Mouse (Mus musculus): Measurements from ENCODE around the gene Olfr155. TPM values are rescaled to one million over a fixed set of nuclear protein-coding genes. Genes with fewer than 3 reads are reported as not detected.

The Olfr155 gene
- not detected for total RNA-seq (2022)

DNA sequence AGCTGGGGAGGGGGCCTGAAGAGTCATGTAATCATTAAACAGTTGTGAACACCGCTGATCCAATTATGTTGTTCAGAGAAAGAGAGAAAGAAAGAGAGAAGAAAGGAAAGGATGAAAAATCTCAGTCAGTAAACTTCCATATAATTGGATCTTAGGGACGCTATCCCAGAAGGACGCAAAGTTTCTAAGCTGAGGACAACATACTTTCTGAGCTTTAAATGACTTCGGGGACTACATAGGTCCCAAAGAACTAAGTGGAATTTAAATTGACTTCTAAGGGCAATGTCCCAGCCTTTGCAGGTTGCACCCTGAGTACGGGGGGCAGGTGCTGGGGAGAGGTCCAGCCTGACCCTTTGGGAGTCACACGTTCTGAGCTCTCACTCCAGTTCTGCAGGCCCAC, at the start of gene Olfr155:
TSS of gene Olfr155 (plus strand) at position 301 of the 400 bp plus-strand sequence.
- DNase-seq (ENCODE audit: low spot score in 2 of 2): no peak

- peak in 1 of 2 experiments; percentile 8 for DNase-seq (ENCODE audit: low spot score in 2 of 2)
Measured at GRCm38 (mm10) chr4:43822896-43823550, 28.3 kb upstream of the Olfr155 start.

DNA sequence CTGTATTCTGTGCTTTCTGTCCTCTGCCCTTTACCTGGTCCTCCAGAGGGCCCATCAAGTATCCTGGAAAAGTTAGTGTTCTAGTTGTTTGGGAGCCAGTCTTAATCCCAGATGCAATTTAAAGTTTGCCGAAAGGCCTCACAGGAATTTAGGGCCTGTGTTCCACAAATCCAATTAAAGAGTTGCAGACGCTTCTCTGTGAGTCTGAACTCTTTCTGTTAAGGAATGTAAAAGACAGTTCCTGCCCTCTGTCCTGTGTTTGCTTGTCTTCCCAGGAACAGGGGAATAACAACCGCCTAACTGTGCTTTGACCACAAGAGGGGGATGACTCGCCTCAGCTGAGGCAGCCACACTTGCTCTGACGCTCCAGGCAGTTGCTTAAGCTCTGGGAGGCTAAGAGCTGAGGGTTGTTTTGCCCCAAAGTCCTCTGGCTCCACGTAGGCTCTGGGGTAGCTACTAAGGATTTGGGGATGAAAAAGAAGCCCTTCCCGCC, 27.5 kb upstream of the Olfr155 start, which contains the start of gene Olfr156:
TSS of gene Olfr156 (minus strand) at position 51 of the 493 bp plus-strand sequence.
- no peak for DNase-seq (ENCODE audit: low spot score in 2 of 2)

DNA sequence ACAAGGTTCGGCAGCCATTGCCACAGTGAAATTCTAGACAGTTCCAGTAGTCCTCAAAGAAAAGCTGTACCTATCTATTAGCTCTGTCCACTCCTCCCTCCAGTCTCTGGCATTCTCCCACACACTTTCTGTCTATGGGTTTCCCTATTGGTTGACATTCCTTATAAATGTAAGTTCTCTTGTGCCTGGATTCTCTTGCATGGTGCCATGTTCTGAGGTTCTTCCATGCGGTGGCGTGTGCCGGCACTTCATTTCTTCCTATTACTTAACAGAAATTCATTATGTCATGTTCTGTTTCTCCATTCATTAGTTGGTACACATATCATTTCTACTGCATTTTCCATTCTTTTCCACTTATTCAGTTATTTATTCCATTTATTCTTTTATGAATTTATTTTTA, 22.6 kb upstream of the Olfr155 start:
- no peak for DNase-seq (ENCODE audit: low spot score in 2 of 2)

- no peak for DNase-seq (ENCODE audit: low spot score in 2 of 2)
Measured at GRCm38 (mm10) chr4:43832031-43832430, 19.3 kb upstream of the Olfr155 start.

DNA sequence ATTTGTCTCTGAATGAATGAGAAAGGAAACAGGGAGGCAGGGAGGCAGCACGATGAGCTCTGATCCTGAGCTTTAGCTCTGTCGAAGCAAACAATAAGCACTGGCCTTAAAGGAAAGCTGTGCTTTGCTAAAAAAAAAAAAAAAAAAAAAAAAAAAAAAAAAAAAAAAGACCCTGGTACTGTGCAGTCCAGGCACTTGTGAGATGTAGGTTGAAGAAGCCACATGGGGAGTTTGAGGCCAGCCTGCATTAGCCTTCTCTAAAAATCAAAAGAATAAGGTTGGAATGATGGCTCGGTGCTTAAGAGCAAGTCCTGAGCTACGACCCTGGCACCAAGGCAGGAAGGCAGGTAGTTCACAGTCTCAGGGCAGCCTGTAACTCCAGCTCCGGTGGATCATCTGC, 17.6 kb upstream of the Olfr155 start:
- DNase-seq (ENCODE audit: low spot score in 2 of 2): no peak

DNA sequence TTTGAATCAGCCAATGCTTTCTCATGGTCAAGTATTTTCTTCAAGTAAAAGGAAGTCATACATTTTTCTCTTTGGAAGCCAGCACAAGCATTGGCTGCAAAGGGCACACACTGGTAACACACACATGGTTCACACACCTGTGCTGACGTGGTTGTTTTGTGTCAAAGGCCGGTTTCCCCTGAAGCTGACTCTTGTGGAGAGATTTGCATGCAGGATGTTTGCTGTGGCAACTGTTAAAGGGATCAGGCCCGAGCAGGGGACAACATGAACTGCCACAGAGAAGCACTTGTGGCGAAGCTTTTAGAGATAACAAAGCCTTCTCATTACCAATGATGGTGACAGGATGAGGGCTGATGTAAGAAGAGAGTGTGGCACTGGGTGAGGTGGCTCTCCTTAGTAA, 16.6 kb upstream of the Olfr155 start:
- no peak for DNase-seq (ENCODE audit: low spot score in 2 of 2)

GRCm38 (mm10) chr4:43838326-43838725, 13.0 kb upstream of the Olfr155 start:
- DNase-seq (ENCODE audit: low spot score in 2 of 2): no peak

- no peak for DNase-seq (ENCODE audit: low spot score in 2 of 2)
Measured at GRCm38 (mm10) chr4:43840101-43840500, 11.3 kb upstream of the Olfr155 start, which contains the start of gene Olfr157. TSS of gene Olfr157 (minus strand) at chr4:43840201.

- DNase-seq (ENCODE audit: low spot score in 2 of 2): no peak
Measured at GRCm38 (mm10) chr4:43854101-43854500, 2.7 kb downstream of the Olfr155 start.

DNA sequence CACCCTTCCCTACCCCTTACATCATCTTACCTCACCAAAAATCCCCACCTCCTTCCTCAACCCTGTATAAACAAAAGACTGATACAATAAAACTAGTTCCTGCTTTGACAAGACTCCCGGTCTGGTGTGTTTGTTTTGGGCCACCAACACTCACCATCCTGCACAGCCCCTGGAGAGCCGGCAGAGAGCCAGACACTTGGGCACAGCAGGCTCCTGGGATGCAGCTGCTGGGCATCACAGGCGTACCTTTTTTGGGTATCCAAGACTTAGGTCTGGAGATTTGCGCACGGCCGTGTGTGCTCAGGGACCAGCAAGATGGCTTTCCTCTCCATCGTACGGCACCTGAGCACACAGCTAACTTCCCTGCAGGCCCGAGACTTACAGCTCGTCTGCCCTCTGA, 8.5 kb downstream of the Olfr155 start:
- no peak for DNase-seq (ENCODE audit: low spot score in 2 of 2)

GRCm38 (mm10) chr4:43860744-43861519, 9.6 kb downstream of the Olfr155 start:
- peak; percentile 8 to 68 for DNase-seq (ENCODE audit: low spot score in 2 of 2)

DNA sequence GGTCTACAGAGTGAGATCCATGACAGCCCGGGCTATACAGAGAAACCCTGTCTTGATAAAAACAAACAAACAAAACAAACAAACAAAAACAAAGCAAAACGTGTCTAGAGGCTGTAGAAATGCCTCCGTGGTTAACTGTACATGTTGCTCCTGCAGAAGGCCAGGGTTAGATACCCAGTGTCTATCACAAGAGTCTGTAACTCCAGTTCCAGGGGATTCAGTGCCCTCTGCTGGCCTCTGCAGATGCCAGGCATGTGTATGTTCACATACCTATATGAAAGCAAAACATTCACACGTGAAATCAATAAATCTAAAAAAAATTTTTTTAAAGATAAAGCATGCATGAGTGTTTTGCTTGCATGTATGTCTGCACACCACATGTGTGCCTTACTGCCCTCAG, 11.9 kb downstream of the Olfr155 start:
- no peak for DNase-seq (ENCODE audit: low spot score in 2 of 2)

GRCm38 (mm10) chr4:43869821-43870220, 18.5 kb downstream of the Olfr155 start:
- no peak for DNase-seq (ENCODE audit: low spot score in 2 of 2)

DNA sequence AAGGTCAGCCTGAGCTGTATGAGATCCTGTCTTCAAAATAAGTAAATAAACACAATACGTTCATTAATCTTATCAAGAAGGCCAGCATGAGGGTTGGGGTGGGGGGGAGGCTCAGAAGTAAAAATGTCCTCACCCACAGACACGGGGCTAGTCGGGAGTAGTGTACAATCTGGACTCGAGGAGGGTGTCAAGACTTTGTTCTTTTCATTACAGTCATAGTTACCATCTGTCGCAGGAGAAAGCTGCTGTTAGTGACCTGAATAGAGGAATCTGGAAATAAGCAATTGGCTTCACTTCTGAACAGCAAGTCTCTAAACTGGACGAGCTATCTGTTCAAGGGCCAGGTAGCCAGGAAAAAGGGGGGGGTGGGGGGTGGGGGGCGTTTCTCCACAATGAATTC, 23.1 kb downstream of the Olfr155 start:
- no peak for DNase-seq (ENCODE audit: low spot score in 2 of 2)

DNA sequence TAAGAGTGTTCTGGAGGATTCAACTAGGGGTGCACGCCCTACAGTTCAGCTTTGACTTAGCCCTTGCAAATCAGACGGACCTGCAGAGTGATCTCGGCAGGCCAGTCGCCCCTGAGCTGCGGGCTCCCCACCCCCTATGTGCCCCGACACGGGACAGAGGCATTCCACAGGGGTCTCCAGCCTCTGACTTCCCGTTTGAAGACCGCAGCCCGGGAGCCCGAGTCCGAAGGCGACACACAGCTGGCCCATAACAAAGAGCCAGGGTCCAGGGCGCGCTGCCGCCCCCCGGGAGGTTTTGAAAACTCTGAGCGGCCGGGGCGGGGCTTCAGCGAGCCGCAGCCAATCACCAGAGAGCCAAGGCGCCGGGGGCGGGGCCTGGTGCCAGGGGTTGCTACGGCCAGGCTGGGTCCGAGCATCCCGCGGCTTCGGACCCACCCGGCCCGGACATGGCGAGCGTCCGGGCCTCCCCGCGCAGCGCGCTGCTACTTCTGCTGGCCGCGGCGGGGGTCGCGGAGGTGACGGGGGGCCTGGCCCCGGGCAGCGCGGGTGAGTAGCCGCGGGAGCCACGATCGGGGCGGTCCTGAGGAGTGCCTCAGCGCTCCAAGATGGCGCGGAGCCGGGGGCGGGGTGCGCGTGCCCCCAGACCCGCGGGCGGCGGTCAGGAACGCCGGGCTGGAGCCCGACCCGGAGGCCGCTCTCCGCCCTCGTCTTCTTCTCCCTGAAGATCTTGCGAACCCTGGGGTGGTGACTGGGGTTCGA, 24.0 kb downstream of the Olfr155 start, which contains the start of gene Reck:
TSS of gene Reck (plus strand) at position 371 of the 759 bp plus-strand sequence.
- DNase-seq (ENCODE audit: low spot score in 2 of 2): peak; percentile 64 to 74

GRCm38 (mm10) chr4:43875919-43876411, 24.6 kb downstream of the Olfr155 start:
- peak in 1 of 2 experiments; percentile 21 for DNase-seq (ENCODE audit: low spot score in 2 of 2)

DNA sequence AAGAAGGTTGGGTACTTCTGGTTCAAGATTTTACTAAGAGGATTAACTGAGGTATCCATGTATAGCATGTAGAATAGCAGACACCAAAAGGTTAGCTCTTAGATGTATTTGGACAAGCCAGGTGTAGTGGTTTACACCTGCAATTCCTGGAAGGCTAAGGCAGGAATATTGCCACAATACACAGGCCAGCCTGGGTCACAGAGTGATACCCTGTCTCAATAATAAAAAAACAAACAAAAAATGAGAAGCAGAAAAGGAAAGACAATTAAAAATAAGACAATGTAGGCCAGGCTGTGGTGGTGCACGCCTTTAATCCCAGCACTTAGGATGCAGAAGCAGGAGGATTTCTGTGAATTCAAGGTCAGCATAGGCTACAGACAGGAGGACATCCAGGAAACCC, 25.9 kb downstream of the Olfr155 start:
- DNase-seq (ENCODE audit: low spot score in 2 of 2): no peak

- DNase-seq (ENCODE audit: low spot score in 2 of 2): no peak
Measured at GRCm38 (mm10) chr4:43878121-43878776, 26.9 kb downstream of the Olfr155 start.

DNA sequence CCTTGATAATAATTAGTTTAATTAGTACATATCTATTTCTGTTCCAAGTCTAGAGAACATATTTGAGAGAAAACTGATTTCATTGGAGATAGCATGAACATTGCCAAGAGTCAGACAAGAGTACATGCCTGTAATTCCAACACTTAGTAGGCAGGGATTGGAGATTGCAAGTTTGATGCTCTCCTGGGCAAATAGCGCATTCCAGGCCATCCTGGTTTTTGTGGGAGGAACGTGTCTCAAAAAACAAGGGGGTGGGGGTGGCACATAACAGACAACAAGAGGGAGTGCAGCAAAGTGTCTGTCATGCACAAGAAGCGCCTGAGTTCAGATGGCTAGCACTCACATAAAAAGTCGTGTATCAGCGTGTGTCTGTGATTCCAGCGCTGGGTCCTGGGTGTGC, 28.2 kb downstream of the Olfr155 start:
- DNase-seq (ENCODE audit: low spot score in 2 of 2): no peak

DNA sequence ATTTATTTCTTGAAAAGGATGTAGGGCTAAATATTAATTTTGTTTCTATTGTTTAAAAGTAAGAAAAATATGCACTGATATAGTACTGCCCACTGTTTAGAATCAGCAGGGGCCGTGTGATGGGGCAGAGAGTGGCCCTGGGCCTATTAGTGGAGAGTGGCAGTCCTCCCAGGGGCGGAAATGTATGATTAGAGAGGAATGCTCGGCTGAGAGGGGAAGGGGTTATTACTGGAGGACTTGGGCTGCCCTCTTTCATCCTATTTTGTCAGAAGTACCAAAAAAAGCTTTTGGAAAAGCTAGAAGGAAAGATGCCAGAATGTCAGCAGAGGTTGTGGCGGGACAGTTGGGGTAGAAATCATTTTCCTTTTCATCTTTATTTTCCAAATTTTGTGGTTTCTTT, 32.8 kb downstream of the Olfr155 start:
- DNase-seq (ENCODE audit: low spot score in 2 of 2): no peak
